Mouse (Mus musculus) v-Abl transformed pro-B cells (cell line): Measurements from ENCODE around the gene Hoxc5.

Source experiments
- in situ Hi-C, 2 experiments: fragments of 400-800 bp; cut with MboI; formaldehyde crosslinking; loops; one replicate each; pipeline ENCODE4 v1.15.1; 2025; ENCODE audit not compliant: unreplicated experiment in 2 of 2

Gene Hoxc5

GRCm38 (mm10) chr15:103060341-103061130 is 93.3 kb downstream of the Hoxc5 start:
- in situ Hi-C loops, result no loop called here

GRCm38 (mm10) chr15:103061131-103061825 is 94.0 kb downstream of the Hoxc5 start:
- in situ Hi-C loops, result no loop called here

GRCm38 (mm10) chr15:103061988-103062387 is 94.7 kb downstream of the Hoxc5 start:
- in situ Hi-C loops, result no loop called here

- in situ Hi-C loops, result no loop called here
Measured at GRCm38 (mm10) chr15:103065642-103066041, 98.4 kb downstream of the Hoxc5 start.
